Mouse (Mus musculus) heart, adult 2 months (tissue): ENCODE measurements around the gene Itga2b.

Experiments used
- CTCF ChIP-seq: fragments of 200-600 bp; IDR thresholded peaks from 2 replicates; pipeline ENCODE4 v1.8.1; 2022; ENCODE audit warnings: antibody characterized with exemption, mild to moderate bottlenecking, moderate library complexity
- EP300 ChIP-seq: fragments of 200-500 bp; IDR thresholded peaks from 2 replicates; pipeline ENCODE4 v1.6.1; 2011; ENCODE audit warnings: low read depth, low read length, control low read depth; ENCODE audit not compliant: insufficient read depth
- POLR2A ChIP-seq: fragments of 200-500 bp; IDR thresholded peaks from 2 replicates; pipeline ENCODE4 v1.6.1; 2011; ENCODE audit warnings: mild to moderate bottlenecking, low read depth, low read length, control low read depth; ENCODE audit not compliant: insufficient read depth

DNA sequence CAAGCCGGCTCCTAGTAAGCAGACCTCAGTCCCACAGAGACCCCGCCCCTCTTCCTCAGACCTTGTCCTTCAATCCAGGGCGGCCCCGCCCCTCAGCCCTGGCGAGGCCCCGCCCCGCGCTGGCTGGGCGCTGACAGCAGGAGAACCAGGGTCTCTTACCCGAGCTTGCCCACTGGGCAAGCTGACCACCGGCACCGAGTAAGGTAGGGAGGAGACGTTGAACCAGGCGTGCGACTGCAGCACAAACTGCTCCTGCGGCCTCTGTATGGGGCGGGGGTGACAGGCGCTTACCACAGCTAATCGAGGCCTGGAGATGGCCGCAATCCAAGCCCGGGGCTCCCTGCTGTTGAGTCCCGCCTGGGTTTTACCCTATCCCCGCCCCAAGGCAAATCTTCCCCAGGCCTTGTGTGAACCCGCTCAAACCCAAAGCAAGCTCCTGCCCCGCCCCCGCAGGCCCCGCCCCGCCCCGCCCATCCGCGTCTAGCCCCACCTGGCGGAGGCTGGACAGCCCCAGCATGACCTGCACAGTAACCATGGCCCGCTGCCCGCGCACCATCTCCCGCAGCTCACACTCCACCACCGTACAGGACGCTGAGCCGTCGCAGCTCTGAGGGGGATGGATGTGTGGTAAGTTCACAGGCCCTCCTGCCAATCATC is 14.1 kb downstream of the Itga2b start:
- TF ChIP-seq POLR2A (no peak), CTCF (peak; percentile 55), EP300 (no peak)
